Comparison of ENCODE assay signal across 10 mouse cellular contexts in genomic region chr8:26626651-26627077, GRCm38 (mm10).
DNase-seq lines count a peak whose midpoint lies in the region; ATAC-seq lines count a peak whose summit lies in the region.
"Had no signal": no experiment of that assay in that cellular context is flagged by ENCODE, and none has a peak within 500 bp of the region (broad histone marks: within the 10 kb centered on the region; RNA-seq: fewer than 3 reads in every experiment).

No protein-coding gene starts in this region.

- no peaks in the 10 kb centered on the region for H3K9me3 ChIP-seq in kidney, embryonic 15.5 days (replicated peaks)
- no peaks in the 10 kb centered on the region for H3K9me3 ChIP-seq in intestine, embryonic 15.5 days
- H3K9me3 ChIP-seq in neural tube, embryonic 13.5 days = no peaks in the 10 kb centered on the region

- no peak for DNase-seq in kidney, adult 8-10 months
- DNase-seq in gastrocnemius, adult 18-20 months (ENCODE audit: low spot score) = peak; percentile 23
- no peak for DNase-seq in spleen, adult 18-20 months
- no peak for DNase-seq in urinary bladder, postnatal 4 days (ENCODE audit: low spot score in 2 of 2)

- peak overlapping the region; percentile 16 for H3K4me3 ChIP-seq in kidney, embryonic 15.5 days (replicated peaks)
- no peak overlapping the region for H3K4me3 ChIP-seq in intestine, embryonic 15.5 days (replicated peaks)
- no peak overlapping the region for H3K4me3 ChIP-seq in neural tube, embryonic 13.5 days

- peak overlapping the region; percentile 62 for H3K27ac ChIP-seq in kidney, embryonic 15.5 days
- no peak overlapping the region for H3K27ac ChIP-seq in intestine, embryonic 15.5 days
- peak overlapping the region; percentile 79 for H3K27ac ChIP-seq in neural tube, embryonic 13.5 days (replicated peaks)

- H3K27me3 ChIP-seq in kidney, embryonic 15.5 days = peaks cover 42% of the 10 kb centered on the region
- H3K27me3 ChIP-seq in intestine, embryonic 15.5 days (replicated peaks) = no peaks in the 10 kb centered on the region
- H3K27me3 ChIP-seq in neural tube, embryonic 13.5 days = peaks cover 15% of the 10 kb centered on the region
- H3K27me3 ChIP-seq: CH12.LX had no signal

- H3K4me2 ChIP-seq in kidney, embryonic 15.5 days = peak overlapping the region; percentile 47
- 0 out of 2 replicates have a peak overlapping the region, but pooled peaks have one; percentile 12 for H3K4me2 ChIP-seq in intestine, embryonic 15.5 days (replicated peaks)
- H3K4me2 ChIP-seq in neural tube, embryonic 13.5 days = peak overlapping the region; percentile 42
- H3K4me2 ChIP-seq: liver, embryonic 11.5 days had no signal

- no peaks in the 10 kb centered on the region for H3K36me3 ChIP-seq in kidney, embryonic 15.5 days
- H3K36me3 ChIP-seq in intestine, embryonic 15.5 days = no peaks in the 10 kb centered on the region
- no peaks in the 10 kb centered on the region for H3K36me3 ChIP-seq in neural tube, embryonic 13.5 days

- WGBS in kidney, embryonic 15.5 days = 8% methylated on average over 17 of the region's 17 CpGs
- 37% methylated on average over 17 of the region's 17 CpGs for WGBS in intestine, embryonic 15.5 days
- 7% methylated on average over 17 of the region's 17 CpGs for WGBS in neural tube, embryonic 13.5 days

- peak; percentile 34 for ATAC-seq in kidney, embryonic 15.5 days (replicated peaks; ENCODE audit: low FRiP score)
- ATAC-seq in intestine, embryonic 15.5 days = no peak
- ATAC-seq in neural tube, embryonic 13.5 days (ENCODE audit: low read depth) = peak; percentile 66
- ATAC-seq in erythroblast, adult 5-6 weeks (replicated peaks; ENCODE audit: low FRiP score, poor library complexity, severe bottlenecking) = no peak

- H3K9ac ChIP-seq in kidney, embryonic 15.5 days = no peak overlapping the region
- H3K9ac ChIP-seq in intestine, embryonic 15.5 days = no peak overlapping the region
- peak overlapping the region; percentile 10; the same call in 1 of the 2 replicates for H3K9ac ChIP-seq in neural tube, embryonic 13.5 days

- peaks cover 37% of the 10 kb centered on the region for H3K4me1 ChIP-seq in kidney, embryonic 15.5 days
- H3K4me1 ChIP-seq in intestine, embryonic 15.5 days (replicated peaks) = peaks cover 12% of the 10 kb centered on the region
- H3K4me1 ChIP-seq in neural tube, embryonic 13.5 days (replicated peaks) = peaks cover 45% of the 10 kb centered on the region

Comparison
In these comparisons a context has a peak if more than half of its experiments do, and no peak if none do; other contexts are left out.
1. ATAC-seq: peak in kidney, embryonic 15.5 days (single experiment) and neural tube, embryonic 13.5 days (single experiment); none in intestine, embryonic 15.5 days (single experiment) and erythroblast, adult 5-6 weeks (single experiment).
2. Peak in every context shown above with its lines, with median percentiles within 50 percentile points of each other: H3K4me2 ChIP-seq.